Mouse (Mus musculus): ENCODE results near the gene Ralgapa2.

DNA sequence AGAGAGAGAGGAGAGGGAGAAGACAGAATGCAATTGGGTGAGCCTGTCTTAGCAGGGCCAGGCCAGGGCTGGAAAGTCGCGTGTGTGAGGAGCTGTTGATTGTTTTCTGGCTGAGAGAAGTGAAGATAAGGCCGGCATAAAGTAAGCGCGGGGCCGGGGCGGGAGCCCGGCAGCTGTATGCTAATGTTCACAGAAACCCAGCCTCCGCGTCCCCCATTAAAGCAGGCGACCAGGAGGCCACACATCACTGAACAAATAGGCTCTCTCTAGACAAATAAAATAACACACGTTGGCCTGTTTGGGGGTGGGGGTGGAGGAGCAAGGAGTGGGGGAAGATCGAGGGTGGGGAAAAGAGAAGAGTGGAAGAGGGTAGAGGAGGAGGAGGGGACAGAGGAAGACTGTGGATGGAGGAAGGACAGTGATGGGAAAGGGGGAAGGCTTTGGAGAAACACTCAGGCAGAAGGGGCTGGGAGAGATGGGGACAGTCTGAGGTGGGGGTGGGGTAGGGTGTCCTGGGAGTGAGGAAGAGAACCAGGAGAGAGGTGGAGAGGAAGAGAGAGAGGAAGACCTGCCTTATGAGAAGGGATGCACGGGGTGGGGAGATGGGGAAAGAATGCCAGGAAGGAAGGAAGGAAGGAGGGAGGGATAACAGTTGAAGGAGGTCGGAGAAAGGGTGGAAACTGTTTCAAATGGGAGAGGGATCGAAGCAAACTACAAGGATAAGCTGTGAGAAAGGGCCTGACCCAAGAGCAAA lies 294.7 kb downstream of the Ralgapa2 start:
- TF ChIP-seq POLR2A (IDR thresholded peaks at IDR 0.05; ENCODE audit: control insufficient read depth, extremely low read depth, insufficient read depth, low read length, poor library complexity) (no peak), CTCF (IDR thresholded peaks at IDR 0.05; ENCODE audit: borderline replicate concordance, control insufficient read depth, extremely low read depth, insufficient read depth, low read length, poor library complexity) (no peak)
